Comparison of ENCODE assay signal across 8 mouse cellular contexts in the genomic region with DNA sequence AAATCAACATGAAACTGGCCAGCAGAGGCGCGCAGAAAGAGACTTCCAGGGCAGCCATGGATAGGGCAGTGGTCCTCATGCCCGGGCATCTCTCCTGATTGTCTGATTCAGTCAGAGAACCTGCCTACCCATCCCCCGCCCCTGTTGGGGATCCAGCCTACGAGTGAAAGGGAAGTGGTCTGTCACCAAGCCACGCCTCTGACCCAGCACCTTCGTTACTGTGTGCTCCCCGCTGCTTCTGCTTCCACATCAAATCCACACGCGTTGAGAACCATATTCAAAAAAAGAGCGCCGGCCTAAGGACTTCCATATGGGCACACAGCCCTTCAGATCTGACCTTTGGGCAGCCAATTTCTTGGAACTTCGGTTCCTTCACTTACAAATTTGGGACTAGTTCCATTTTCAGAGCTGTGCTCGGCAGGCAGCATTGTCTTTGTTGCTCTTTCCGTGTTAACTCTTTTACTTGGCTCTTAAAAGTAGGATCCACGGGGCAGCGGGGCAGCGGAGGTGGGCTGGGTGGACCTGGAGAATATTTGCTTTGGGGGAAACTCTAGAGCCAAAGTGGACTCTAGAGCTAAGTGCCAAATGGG.
DNase-seq lines count a peak whose midpoint lies in the region; ATAC-seq and TF ChIP-seq lines count a peak whose summit lies in the region.

No protein-coding gene starts in this region.

- no peak overlapping the region for H3K9ac ChIP-seq in heart, embryonic 15.5 days

- no peak for TF ChIP-seq POLR2A in bone marrow, adult 2 months (IDR thresholded peaks at IDR 0.05; ENCODE audit: borderline replicate concordance, control insufficient read depth, low read depth, low read length)

- no peak for DNase-seq in heart, embryonic 10.5 days (ENCODE audit: low spot score)
- DNase-seq in heart, adult 8-10 months (ENCODE audit: low spot score) = no peak
- peak; percentile 69 for DNase-seq in liver
- DNase-seq in natural killer cell, adult 2 months (ENCODE audit: low spot score in 2 of 2) = peak; percentile 75 to 81
- DNase-seq in urinary bladder, adult 18-20 months (ENCODE audit: low spot score in 2 of 2) = no peak
- no peak for DNase-seq in ovary, adult 18-20 months (ENCODE audit: low spot score)

- H3K9me3 ChIP-seq in heart, embryonic 10.5 days = no peaks in the 10 kb centered on the region
- no peaks in the 10 kb centered on the region for H3K9me3 ChIP-seq in heart, embryonic 15.5 days (replicated peaks)

- TF ChIP-seq CTCF in bone marrow, adult 2 months (IDR thresholded peaks at IDR 0.05; ENCODE audit: control insufficient read depth, insufficient read depth, low read length) = no peak

- H3K4me3 ChIP-seq in heart, embryonic 10.5 days = peak overlapping the region; percentile 40
- H3K4me3 ChIP-seq in bone marrow, adult 2 months (replicated peaks; ENCODE audit: control insufficient read depth, low read depth, low read length) = peak overlapping the region; percentile 32
- H3K4me3 ChIP-seq in heart, embryonic 15.5 days = peak overlapping the region; percentile 7; the same call in 1 of the 2 replicates

- H3K27me3 ChIP-seq in heart, embryonic 10.5 days (ENCODE audit: insufficient read depth, poor library complexity, severe bottlenecking) = no peaks in the 10 kb centered on the region
- no peaks in the 10 kb centered on the region for H3K27me3 ChIP-seq in heart, embryonic 15.5 days

- peak overlapping the region; percentile 44 for H3K4me2 ChIP-seq in heart, embryonic 15.5 days

- H3K27ac ChIP-seq in heart, embryonic 10.5 days = peak overlapping the region; percentile 83
- H3K27ac ChIP-seq in bone marrow, adult 2 months (ENCODE audit: control insufficient read depth, insufficient read depth, low read depth, low read length, poor library complexity) = peak overlapping the region; percentile 66; the same call in 1 of the 2 replicates
- no peak overlapping the region for H3K27ac ChIP-seq in heart, embryonic 15.5 days

- H3K36me3 ChIP-seq in heart, embryonic 10.5 days = no peaks in the 10 kb centered on the region
- H3K36me3 ChIP-seq in heart, embryonic 15.5 days = no peaks in the 10 kb centered on the region

- ATAC-seq in heart, embryonic 15.5 days (replicated peaks; ENCODE audit: insufficient number of reproducible peaks, insufficient read depth, low FRiP score, low read depth) = no peak

- WGBS in heart, embryonic 10.5 days = 20% methylated on average over 18 of the region's 18 CpGs
- 5% methylated on average over 18 of the region's 18 CpGs for WGBS in bone marrow, adult 2 months
- 38% methylated on average over 18 of the region's 18 CpGs for WGBS in heart, embryonic 15.5 days

- H3K4me1 ChIP-seq in heart, embryonic 10.5 days = peaks cover 68% of the 10 kb centered on the region
- no peaks in the 10 kb centered on the region for H3K4me1 ChIP-seq in bone marrow, adult 2 months (ENCODE audit: control insufficient read depth, insufficient read depth, low read length)
- peaks cover 47% of the 10 kb centered on the region for H3K4me1 ChIP-seq in heart, embryonic 15.5 days (replicated peaks)

Comparison
In these comparisons a context has a peak if more than half of its experiments do, and no peak if none do; other contexts are left out.
1. DNase-seq: peak in liver (single experiment) and natural killer cell, adult 2 months (2 of 2); none in heart, embryonic 10.5 days (single experiment), heart, adult 8-10 months (single experiment), urinary bladder, adult 18-20 months (0 of 2) and ovary, adult 18-20 months (single experiment).
2. Peak in every context shown above with its lines, with median percentiles within 50 percentile points of each other: H3K4me3 ChIP-seq.